Mouse (Mus musculus) forebrain, embryonic 10.5 days (tissue): ENCODE measurements at regions not wholly inside any gene's neighbourhood (a gene's known extent, or its start where the extent isn't known, plus 50 kb on each side); places are given as distances from the start of the nearest gene placed in this dataset.

Experiments used
- DNase-seq: peaks from one replicate; pipeline ENCODE4 v3.0.0-alpha.2; 2017; ENCODE audit warnings: low spot score; ENCODE audit errors: extremely low spot score
- H3K27ac ChIP-seq: fragments of 300-500 bp; sonication (generic); 2 replicates; pipeline ENCODE4 v1.5.1; 2016; ENCODE audit warnings: mild to moderate bottlenecking
- H3K27me3 ChIP-seq: fragments of 300-500 bp; sonication (generic); 2 replicates; pipeline ENCODE4 v1.6.1; 2016; ENCODE audit warnings: mild to moderate bottlenecking; ENCODE audit not compliant: poor library complexity, severe bottlenecking
- H3K36me3 ChIP-seq: fragments of 300-500 bp; sonication (generic); replicated peaks from 2 replicates; pipeline ENCODE4 v1.6.1; 2016; ENCODE audit warnings: mild to moderate bottlenecking, moderate library complexity
- H3K4me1 ChIP-seq: fragments of 300-500 bp; sonication (generic); 2 replicates; pipeline ENCODE4 v1.6.1; 2016
- H3K4me3 ChIP-seq: fragments of 300-500 bp; sonication (generic); 2 replicates; pipeline ENCODE4 v1.5.1; 2016; ENCODE audit warnings: mild to moderate bottlenecking, moderate library complexity
- H3K9me3 ChIP-seq: fragments of 300-500 bp; sonication (generic); 2 replicates; pipeline ENCODE4 v1.6.1; 2016; ENCODE audit warnings: mild to moderate bottlenecking, moderate library complexity
- WGBS: fragments of 180-500 bp; shearing (Covaris S2); methylation state at CpG from one replicate; pipeline ENCODE4 v1.1.7; 2016; 5-methylcytosine and 5-hydroxymethylcytosine counted together

GRCm38 (mm10) chr12:12882931-12883553 is 58.7 kb downstream of the Mycn start:
- H3K27ac ChIP-seq = no peak overlapping the region
- DNase-seq = no peak
- no peaks in the 10 kb centered on the region for H3K9me3 ChIP-seq
- WGBS = 89% methylated on average over 5 of the region's 5 CpGs
- no peaks in the 10 kb centered on the region for H3K36me3 ChIP-seq
- H3K27me3 ChIP-seq = no peaks in the 10 kb centered on the region
- H3K4me3 ChIP-seq = no peak overlapping the region
- H3K4me1 ChIP-seq = peaks cover 22% of the 10 kb centered on the region

- H3K4me3 ChIP-seq = no peak overlapping the region
- H3K27me3 ChIP-seq = peaks cover 9% of the 10 kb centered on the region; the same call in 1 of the 2 replicates
- WGBS = 95% methylated on average over 2 of the region's 2 CpGs
- no peak for DNase-seq
- peaks cover 32% of the 10 kb centered on the region for H3K4me1 ChIP-seq
- no peaks in the 10 kb centered on the region for H3K36me3 ChIP-seq
- peak overlapping the region; percentile 82 for H3K27ac ChIP-seq
- H3K9me3 ChIP-seq = no peaks in the 10 kb centered on the region
These were observed 63.7 kb downstream of the Mycn start for GRCm38 (mm10) chr12:12878031-12878430.

- H3K27me3 ChIP-seq = peaks cover 12% of the 10 kb centered on the region; the same call in 1 of the 2 replicates
- no peaks in the 10 kb centered on the region for H3K9me3 ChIP-seq
- peak; percentile 22 for DNase-seq
- H3K4me3 ChIP-seq = no peak overlapping the region
- no peaks in the 10 kb centered on the region for H3K36me3 ChIP-seq
- peak overlapping the region; percentile 82 for H3K27ac ChIP-seq
- H3K4me1 ChIP-seq = peaks cover 34% of the 10 kb centered on the region
- WGBS = 66% methylated on average over 5 of the region's 5 CpGs
These were observed 64.2 kb downstream of the Mycn start for GRCm38 (mm10) chr12:12877539-12877938.

- DNase-seq = no peak
- peak overlapping the region; percentile 75 for H3K27ac ChIP-seq
- peaks cover 41% of the 10 kb centered on the region for H3K4me1 ChIP-seq
- no peaks in the 10 kb centered on the region for H3K9me3 ChIP-seq
- H3K36me3 ChIP-seq = no peaks in the 10 kb centered on the region
- H3K27me3 ChIP-seq = peaks cover 12% of the 10 kb centered on the region; the same call in 1 of the 2 replicates
- no peak overlapping the region for H3K4me3 ChIP-seq
- WGBS = 67% methylated on average over 12 of the region's 12 CpGs
These were observed 65.6 kb downstream of the Mycn start for GRCm38 (mm10) chr12:12875976-12876745.

GRCm38 (mm10) chr12:12873551-12873950 is 68.2 kb downstream of the Mycn start:
- H3K27me3 ChIP-seq = peaks cover 12% of the 10 kb centered on the region; the same call in 1 of the 2 replicates
- H3K36me3 ChIP-seq = no peaks in the 10 kb centered on the region
- no peak for DNase-seq
- no peaks in the 10 kb centered on the region for H3K9me3 ChIP-seq
- no peak overlapping the region for H3K4me3 ChIP-seq
- peak overlapping the region; percentile 44; the same call in 1 of the 2 replicates for H3K27ac ChIP-seq
- peaks cover 43% of the 10 kb centered on the region for H3K4me1 ChIP-seq
- 94% methylated on average over 11 of the region's 11 CpGs for WGBS

GRCm38 (mm10) chr12:12872974-12873373 is 68.7 kb downstream of the Mycn start:
- Histone ChIP-seq H3K27me3 (peaks cover 12% of the 10 kb centered on the region; the same call in 1 of the 2 replicates), H3K9me3 (no peaks in the 10 kb centered on the region), H3K36me3 (no peaks in the 10 kb centered on the region), H3K4me3 (no peak overlapping the region), H3K4me1 (peaks cover 40% of the 10 kb centered on the region), H3K27ac (peak overlapping the region; percentile 44; the same call in 1 of the 2 replicates)
- no peak for DNase-seq
- WGBS = 75% methylated on average over 4 of the region's 4 CpGs

- no peak overlapping the region for H3K4me3 ChIP-seq
- H3K27me3 ChIP-seq = peaks cover 12% of the 10 kb centered on the region; the same call in 1 of the 2 replicates
- H3K36me3 ChIP-seq = no peaks in the 10 kb centered on the region
- H3K9me3 ChIP-seq = no peaks in the 10 kb centered on the region
- DNase-seq = no peak
- H3K27ac ChIP-seq = no peak overlapping the region
- peaks cover 25% of the 10 kb centered on the region for H3K4me1 ChIP-seq
- WGBS = 58% methylated on average over 4 of the region's 4 CpGs
These were observed 70.4 kb downstream of the Mycn start for GRCm38 (mm10) chr12:12871272-12871671.

- no peaks in the 10 kb centered on the region for H3K27me3 ChIP-seq
- 86% methylated on average over 10 of the region's 10 CpGs for WGBS
- no peaks in the 10 kb centered on the region for H3K9me3 ChIP-seq
- H3K27ac ChIP-seq = no peak overlapping the region
- no peak overlapping the region for H3K4me3 ChIP-seq
- H3K4me1 ChIP-seq = peaks cover 6% of the 10 kb centered on the region
- no peak for DNase-seq
- H3K36me3 ChIP-seq = no peaks in the 10 kb centered on the region
These were observed 75.1 kb downstream of the Mycn start for GRCm38 (mm10) chr12:12866590-12866989.

- Histone ChIP-seq H3K36me3 (no peaks in the 10 kb centered on the region), H3K4me1 (peaks cover 12% of the 10 kb centered on the region), H3K27me3 (no peaks in the 10 kb centered on the region), H3K4me3 (no peak overlapping the region), H3K27ac (peak overlapping the region; percentile 12; the same call in 1 of the 2 replicates), H3K9me3 (no peaks in the 10 kb centered on the region; the same call in 1 of the 2 replicates)
- DNase-seq = no peak
- WGBS = 13% methylated on average over 2 of the region's 2 CpGs
These were observed 91.0 kb downstream of the Mycn start for GRCm38 (mm10) chr12:12850681-12851080.

- no peak for DNase-seq
- Histone ChIP-seq H3K36me3 (no peaks in the 10 kb centered on the region), H3K27ac (no peak overlapping the region), H3K9me3 (no peaks in the 10 kb centered on the region), H3K4me1 (peaks cover 26% of the 10 kb centered on the region), H3K4me3 (no peak overlapping the region), H3K27me3 (no peaks in the 10 kb centered on the region)
- WGBS = 71% methylated on average over 1 of the region's 1 CpGs
These were observed 95.0 kb downstream of the Mycn start for GRCm38 (mm10) chr12:12846716-12847115.

- WGBS = 36% methylated on average over 17 of the region's 17 CpGs
- Histone ChIP-seq H3K4me3 (no peak overlapping the region), H3K9me3 (no peaks in the 10 kb centered on the region), H3K27ac (peak overlapping the region; percentile 81), H3K36me3 (no peaks in the 10 kb centered on the region), H3K27me3 (no peaks in the 10 kb centered on the region), H3K4me1 (peaks cover 32% of the 10 kb centered on the region)
- peak; percentile 41 for DNase-seq
These were observed 99.3 kb downstream of the Mycn start for GRCm38 (mm10) chr12:12842247-12842957.

- peak overlapping the region; percentile 33; the same call in 1 of the 2 replicates for H3K4me3 ChIP-seq
- peak overlapping the region; percentile 81 for H3K27ac ChIP-seq
- 86% methylated on average over 5 of the region's 5 CpGs for WGBS
These were observed 100.1 kb downstream of the Mycn start for GRCm38 (mm10) chr12:12841385-12842238.

More at GRCm38 (mm10) chr12:12841385-12842238, 100.1 kb downstream of the Mycn start:
- no peak for DNase-seq
- Histone ChIP-seq H3K9me3 (no peaks in the 10 kb centered on the region), H3K4me1 (peaks cover 32% of the 10 kb centered on the region), H3K27me3 (no peaks in the 10 kb centered on the region), H3K36me3 (no peaks in the 10 kb centered on the region)
